8 mouse cellular contexts compared by ENCODE assay signal in genomic region chr10:52381845-52382591, GRCm38 (mm10). TPM values are rescaled to one million over a fixed set of nuclear protein-coding genes. Genes with fewer than 3 reads are reported as not detected.
DNase-seq lines count a peak whose midpoint lies in the region; ATAC-seq lines count a peak whose summit lies in the region.

Gene Gopc (minus strand): TSS chr10:52382124.

- peak within 1 kb of the TSS; percentile 63 for H3K4me3 ChIP-seq in hindbrain, embryonic 15.5 days

- peak within 1 kb of the TSS; percentile 69 for H3K4me2 ChIP-seq in hindbrain, embryonic 15.5 days

- H3K9me3 ChIP-seq in hindbrain, embryonic 15.5 days = no peaks in the 10 kb centered on the region

- peak within 1 kb of the TSS; percentile 97 for H3K27ac ChIP-seq in hindbrain, embryonic 15.5 days (replicated peaks)

- ATAC-seq in hindbrain, embryonic 15.5 days (ENCODE audit: low FRiP score, low read depth) = peak; percentile 98

- DNase-seq in R1 (ENCODE audit: low read depth, low spot score) = peak; percentile 98
- peak; percentile 98 to 99 for DNase-seq in cerebellum, postnatal 25 days
- DNase-seq in frontal cortex, postnatal 36 days (ENCODE audit: low spot score in 2 of 2) = peak; percentile 98
- peak; percentile 97 for DNase-seq in left cerebral cortex, adult 11 months (ENCODE audit: low spot score)
- peak; percentile 98 to 99 for DNase-seq in lung, postnatal 4 days
- peak; percentile 96 for DNase-seq in retina, postnatal 7 days (ENCODE audit: low read depth, low spot score)
- DNase-seq in urinary bladder, adult 2 months (ENCODE audit: low spot score) = peak; percentile 89

- H3K9ac ChIP-seq in hindbrain, embryonic 15.5 days = peak within 1 kb of the TSS; percentile 65

- H3K36me3 ChIP-seq in hindbrain, embryonic 15.5 days = no peaks in the 10 kb centered on the region

- no peaks in the 10 kb centered on the region for H3K27me3 ChIP-seq in hindbrain, embryonic 15.5 days

- peaks cover 26% of the 10 kb centered on the region for H3K4me1 ChIP-seq in hindbrain, embryonic 15.5 days (replicated peaks)

- WGBS in hindbrain, embryonic 15.5 days = 0% methylated on average over 64 of the region's 71 CpGs

RNA-seq across cellular contexts. Expression of gene Gopc, which starts in this region (rescaled TPM):
- polyA plus RNA-seq in hindbrain, embryonic 15.5 days (2015; fragmentation: Nextera tagmentation; extraction: Ambion mirVana) = 26.6 and 27.8 TPM in 2 replicates
- 14.2 and 18.7 TPM in 2 replicates for polyA plus RNA-seq in urinary bladder, adult 2 months (2012; rRNA removed)

Comparison
In these comparisons a context has a peak if more than half of its experiments do, and no peak if none do; other contexts are left out.
1. Peak in every context shown above with its lines: DNase-seq, ATAC-seq, H3K4me3 ChIP-seq and H3K27ac ChIP-seq.